Mouse (Mus musculus) cortical plate, adult 2 months (tissue): ENCODE results near the gene Gm21976.
A peak's percentile ranks its signal among the peaks of the same experiment; 100 is the strongest.

Source experiments
- CTCF ChIP-seq: fragments of 200-500 bp; IDR thresholded peaks from 2 replicates; pipeline ENCODE4 v1.5.1; 2011; ENCODE audit warnings: mild to moderate bottlenecking, control low read depth, low read length; ENCODE audit not compliant: insufficient read depth; ENCODE audit errors: extremely low read depth
- POLR2A ChIP-seq: fragments of 200-500 bp; IDR thresholded peaks from 2 replicates; pipeline ENCODE4 v1.6.1; 2011; ENCODE audit warnings: mild to moderate bottlenecking, low read length, control low read depth; ENCODE audit not compliant: insufficient read depth; ENCODE audit errors: extremely low read depth

GRCm38 (mm10) chr13:98298833-98299758 is 19.4 kb downstream of the Gm21976 start:
- TF ChIP-seq CTCF (peak; percentile 82), POLR2A (no peak)
